Mouse (Mus musculus) layer of hippocampus, adult 9-10 months (tissue): ENCODE measurements around the gene Ppp2r3d.

Experiments
- DNase-seq: peaks from one replicate; pipeline ENCODE4 v3.0.0; 2022; ENCODE audit warnings: low spot score

The Ppp2r3d gene

GRCm38 (mm10) chr9:124411553-124411952 is 65.1 kb downstream of the Ppp2r3d start:
- DNase-seq = no peak

DNA sequence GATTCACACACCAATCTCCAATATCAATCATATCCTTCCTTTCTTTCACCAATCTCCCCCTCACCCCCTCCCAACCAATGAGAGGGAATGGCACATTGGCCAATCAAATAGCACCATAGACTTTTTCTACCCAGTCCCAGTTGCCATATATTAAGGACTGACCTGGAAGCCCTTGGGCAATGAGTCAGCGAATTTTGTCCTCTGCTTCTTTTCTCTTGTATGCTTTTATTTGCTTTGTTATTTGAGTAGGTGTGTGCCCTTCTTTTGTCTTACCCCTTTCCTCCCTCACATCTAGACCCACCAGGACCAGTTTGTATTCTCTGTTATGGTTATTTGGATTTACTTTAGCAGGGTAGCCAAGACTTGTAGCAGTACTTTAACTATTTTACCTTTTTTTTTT is 68.1 kb downstream of the Ppp2r3d start:
- no peak for DNase-seq
